Mouse (Mus musculus): ENCODE data around the gene Gm10842. TPM values are rescaled to one million over a fixed set of nuclear protein-coding genes. Genes with fewer than 3 reads are reported as not detected.

Gene Gm10842
- polyA plus RNA-seq, 2 experiments: not detected

GRCm38 (mm10) chr11:105149353-105149752, 2.7 kb downstream of the Gm10842 start:
- Histone ChIP-seq H3K4me2 (ENCODE audit: low read depth) (no peak overlapping the region), H3K9ac (replicated peaks) (no peak overlapping the region), H3K27me3 (ENCODE audit: control insufficient read depth, insufficient read depth, low read length) (no peaks in the 10 kb centered on the region), H3K27ac (peak overlapping the region; percentile 65), H3K4me3 (ENCODE audit: insufficient read depth in 1 of 2, low read depth in 2 of 2, low read length in 2 of 2) (no peak overlapping the region), H3K36me3 (replicated peaks; ENCODE audit: control insufficient read depth, insufficient read depth, low read depth) (no peaks in the 10 kb centered on the region), H3K4me1 (replicated peaks; ENCODE audit: control insufficient read depth in 2 of 2, insufficient read depth in 2 of 2, low read length in 1 of 2) (peaks cover 48 to 59% of the 10 kb centered on the region in 2 experiments), H3K9me3 (ENCODE audit: control insufficient read depth, low read length) (no peaks in the 10 kb centered on the region)
- TF ChIP-seq CTCF (IDR thresholded peaks at IDR 0.05; ENCODE audit: low read depth) (no peak), EP300 (IDR thresholded peaks at IDR 0.05; ENCODE audit: low read depth) (no peak)
- no peak for ATAC-seq (ENCODE audit: insufficient read depth)
- 31% methylated on average over 3 of the region's 3 CpGs for WGBS (ENCODE audit: insufficient replicate concordance)
- no peak for DNase-seq (ENCODE audit: low read depth in 3 of 3, low spot score in 3 of 3)

- Histone ChIP-seq H3K4me2 (ENCODE audit: low read depth) (no peak overlapping the region), H3K9me3 (ENCODE audit: control insufficient read depth, low read length) (no peaks in the 10 kb centered on the region), H3K36me3 (replicated peaks; ENCODE audit: control insufficient read depth, insufficient read depth, low read depth) (no peaks in the 10 kb centered on the region), H3K27ac (peak overlapping the region; percentile 65; the same call in 1 of the 2 replicates), H3K27me3 (ENCODE audit: control insufficient read depth, insufficient read depth, low read length) (no peaks in the 10 kb centered on the region), H3K9ac (replicated peaks) (no peak overlapping the region), H3K4me1 (replicated peaks; ENCODE audit: control insufficient read depth in 2 of 2, insufficient read depth in 2 of 2, low read length in 1 of 2) (peaks cover 46 to 57% of the 10 kb centered on the region in 2 experiments), H3K4me3 (ENCODE audit: insufficient read depth in 1 of 2, low read depth in 2 of 2, low read length in 2 of 2) (no peak overlapping the region)
- WGBS (ENCODE audit: insufficient replicate concordance): 76% methylated on average over 1 of the region's 1 CpGs
- ATAC-seq (ENCODE audit: insufficient read depth): no peak
- TF ChIP-seq CTCF (IDR thresholded peaks at IDR 0.05; ENCODE audit: low read depth) (no peak), EP300 (IDR thresholded peaks at IDR 0.05; ENCODE audit: low read depth) (no peak)
- DNase-seq (ENCODE audit: low read depth in 3 of 3, low spot score in 3 of 3): peak in 2 of 3 experiments; percentile 59 to 68
Measured at GRCm38 (mm10) chr11:105149766-105150165, 3.1 kb downstream of the Gm10842 start.

GRCm38 (mm10) chr11:105150691-105151090, 4.0 kb downstream of the Gm10842 start:
- Histone ChIP-seq H3K27me3 (ENCODE audit: control insufficient read depth, insufficient read depth, low read length) (no peaks in the 10 kb centered on the region), H3K4me2 (ENCODE audit: low read depth) (no peak overlapping the region), H3K4me3 (ENCODE audit: insufficient read depth in 1 of 2, low read depth in 2 of 2, low read length in 2 of 2) (no peak overlapping the region), H3K27ac (peak overlapping the region; percentile 91), H3K36me3 (replicated peaks; ENCODE audit: control insufficient read depth, insufficient read depth, low read depth) (no peaks in the 10 kb centered on the region), H3K9me3 (ENCODE audit: control insufficient read depth, low read length) (no peaks in the 10 kb centered on the region), H3K4me1 (replicated peaks; ENCODE audit: control insufficient read depth in 2 of 2, insufficient read depth in 2 of 2, low read length in 1 of 2) (peaks cover 38 to 49% of the 10 kb centered on the region in 2 experiments), H3K9ac (replicated peaks) (peak overlapping the region; percentile 1; the same call in 1 of the 2 replicates)
- ATAC-seq (ENCODE audit: insufficient read depth) (no peak), DNase-seq (ENCODE audit: low read depth in 3 of 3, low spot score in 3 of 3) (no peak)
- no peak for TF ChIP-seq EP300 (IDR thresholded peaks at IDR 0.05; ENCODE audit: low read depth)
- TF ChIP-seq CTCF (IDR thresholded peaks at IDR 0.05; ENCODE audit: low read depth): no peak
- 48% methylated on average over 4 of the region's 4 CpGs for WGBS (ENCODE audit: insufficient replicate concordance)

- H3K27me3 ChIP-seq (ENCODE audit: control insufficient read depth, insufficient read depth, low read length): no peaks in the 10 kb centered on the region
- no peaks in the 10 kb centered on the region for H3K36me3 ChIP-seq (replicated peaks; ENCODE audit: control insufficient read depth, insufficient read depth, low read depth)
- no peaks in the 10 kb centered on the region for H3K9me3 ChIP-seq (ENCODE audit: control insufficient read depth, low read length)
- no peak for ATAC-seq (ENCODE audit: insufficient read depth)
- peak overlapping the region; percentile 91 for H3K27ac ChIP-seq
- H3K4me3 ChIP-seq (ENCODE audit: insufficient read depth in 1 of 2, low read depth in 2 of 2, low read length in 2 of 2): no peak overlapping the region
- H3K4me2 ChIP-seq (ENCODE audit: low read depth): peak overlapping the region; percentile 46
- WGBS (ENCODE audit: insufficient replicate concordance): 20% methylated on average over 18 of the region's 19 CpGs
- peaks cover 38 to 56% of the 10 kb centered on the region in 2 experiments for H3K4me1 ChIP-seq (replicated peaks; ENCODE audit: control insufficient read depth in 2 of 2, insufficient read depth in 2 of 2, low read length in 1 of 2)
- H3K9ac ChIP-seq (replicated peaks): peak overlapping the region; percentile 51
- TF ChIP-seq EP300 (IDR thresholded peaks at IDR 0.05; ENCODE audit: low read depth) (no peak), CTCF (IDR thresholded peaks at IDR 0.05; ENCODE audit: low read depth) (no peak)
- no peak for DNase-seq (ENCODE audit: low read depth in 3 of 3, low spot score in 3 of 3)
Measured at GRCm38 (mm10) chr11:105151226-105152016, 4.7 kb downstream of the Gm10842 start.

GRCm38 (mm10) chr11:105152017-105152300, 5.3 kb downstream of the Gm10842 start:
- Histone ChIP-seq H3K4me2 (ENCODE audit: low read depth) (peak overlapping the region; percentile 46), H3K9ac (replicated peaks) (peak overlapping the region; percentile 51; the same call in 1 of the 2 replicates), H3K4me3 (ENCODE audit: insufficient read depth in 1 of 2, low read depth in 2 of 2, low read length in 2 of 2) (no peak overlapping the region), H3K36me3 (replicated peaks; ENCODE audit: control insufficient read depth, insufficient read depth, low read depth) (no peaks in the 10 kb centered on the region), H3K9me3 (ENCODE audit: control insufficient read depth, low read length) (no peaks in the 10 kb centered on the region), H3K27me3 (ENCODE audit: control insufficient read depth, insufficient read depth, low read length) (no peaks in the 10 kb centered on the region), H3K4me1 (replicated peaks; ENCODE audit: control insufficient read depth in 2 of 2, insufficient read depth in 2 of 2, low read length in 1 of 2) (peaks cover 38 to 61% of the 10 kb centered on the region in 2 experiments), H3K27ac (peak overlapping the region; percentile 91)
- WGBS (ENCODE audit: insufficient replicate concordance): 17% methylated on average over 1 of the region's 4 CpGs
- TF ChIP-seq CTCF (IDR thresholded peaks at IDR 0.05; ENCODE audit: low read depth) (no peak), EP300 (IDR thresholded peaks at IDR 0.05; ENCODE audit: low read depth) (no peak)
- ATAC-seq (ENCODE audit: insufficient read depth) (no peak), DNase-seq (ENCODE audit: low read depth in 3 of 3, low spot score in 3 of 3) (no peak)

Measured in liver, embryonic 14.5 days (tissue).